Mouse (Mus musculus): Measurements from ENCODE around the gene Glrx2. TPM values are rescaled to one million over a fixed set of nuclear protein-coding genes. Genes with fewer than 3 reads are reported as not detected.

Glrx2 gene
- polyA plus RNA-seq, 1 experiment from 2014 or later: 111 TPM

DNA sequence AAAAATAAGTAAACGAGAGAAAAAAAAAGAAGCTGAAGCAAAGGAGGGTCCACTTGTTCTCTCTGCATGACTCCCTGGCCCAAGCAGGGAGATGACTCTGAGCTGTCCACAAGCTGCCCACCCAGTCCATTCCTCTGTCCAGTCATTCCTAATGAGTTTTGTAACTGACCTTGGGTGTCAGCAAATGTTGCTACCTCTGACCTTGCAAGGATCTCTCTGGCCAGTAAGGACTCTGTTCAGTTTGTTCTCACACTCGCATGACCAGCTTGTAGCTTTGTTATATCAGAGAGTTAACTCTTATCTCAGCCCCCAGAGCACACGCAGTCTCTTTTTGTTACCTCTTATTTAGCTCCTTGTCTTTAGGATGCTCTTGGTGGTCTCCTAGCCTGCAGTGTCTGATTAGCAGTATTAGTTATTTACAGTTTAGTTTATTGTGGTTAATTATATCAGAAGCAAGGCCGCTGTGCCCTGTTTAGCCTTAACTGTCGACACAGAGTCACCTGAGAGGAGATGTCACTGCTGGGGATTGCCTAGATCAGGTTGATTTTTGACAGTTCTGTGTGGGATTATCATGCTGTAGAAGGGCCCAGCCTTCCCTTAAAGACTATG is 8.4 kb downstream of the Glrx2 start:
- no peaks in the 10 kb centered on the region for H3K9me3 ChIP-seq
- no peak for ATAC-seq (ENCODE audit: insufficient number of reproducible peaks, insufficient read depth, low FRiP score, low TSS enrichment, low read depth)
- H3K27me3 ChIP-seq: no peaks in the 10 kb centered on the region
- no peak overlapping the region for H3K4me2 ChIP-seq
- no peak overlapping the region for H3K9ac ChIP-seq
- no peaks in the 10 kb centered on the region for H3K36me3 ChIP-seq
- 80% methylated on average over 5 of the region's 5 CpGs for WGBS
- no peaks in the 10 kb centered on the region for H3K4me1 ChIP-seq
- no peak overlapping the region for H3K27ac ChIP-seq
- no peak overlapping the region for H3K4me3 ChIP-seq

DNA sequence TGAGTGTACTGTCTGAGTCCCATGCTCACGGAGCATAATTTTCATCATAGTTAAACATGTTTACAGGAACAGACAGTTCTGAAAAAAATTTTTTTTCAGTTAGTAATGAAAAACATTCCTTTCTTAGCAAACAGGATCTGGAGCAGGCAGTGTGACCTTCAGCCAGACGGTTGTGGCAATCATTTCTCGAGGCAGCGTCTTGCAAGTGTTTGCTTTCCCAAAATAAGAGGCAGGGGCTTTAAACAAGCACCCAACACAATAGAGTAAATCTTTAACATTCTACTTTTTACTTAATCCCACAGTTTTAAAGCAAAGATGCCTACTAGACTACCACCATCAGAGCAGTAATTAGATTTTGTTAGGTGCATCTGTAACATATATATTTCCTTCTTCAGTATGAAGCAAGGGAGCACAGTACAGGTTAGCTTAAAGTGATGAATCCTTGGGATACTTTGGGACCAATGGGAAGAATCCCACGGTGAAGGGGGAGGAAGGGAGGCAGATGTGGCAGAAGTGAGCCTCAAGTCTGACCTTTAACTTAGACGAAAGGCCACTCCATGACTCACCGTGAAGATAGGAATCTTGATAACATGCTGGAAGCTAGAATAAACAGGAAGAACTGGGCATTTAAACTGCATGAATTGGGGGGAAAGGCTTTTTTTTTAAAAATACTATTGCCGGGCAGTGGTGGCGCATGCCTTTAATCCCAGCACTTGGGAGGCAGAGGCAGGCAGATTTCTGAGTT is 11.7 kb downstream of the Glrx2 start:
- Histone ChIP-seq H3K4me2 (no peak overlapping the region), H3K27ac (no peak overlapping the region), H3K4me3 (no peak overlapping the region), H3K27me3 (no peaks in the 10 kb centered on the region), H3K9ac (no peak overlapping the region), H3K4me1 (no peaks in the 10 kb centered on the region), H3K36me3 (no peaks in the 10 kb centered on the region), H3K9me3 (no peaks in the 10 kb centered on the region)
- 52% methylated on average over 9 of the region's 9 CpGs for WGBS
- no peak for ATAC-seq (ENCODE audit: insufficient number of reproducible peaks, insufficient read depth, low FRiP score, low TSS enrichment, low read depth)

DNA sequence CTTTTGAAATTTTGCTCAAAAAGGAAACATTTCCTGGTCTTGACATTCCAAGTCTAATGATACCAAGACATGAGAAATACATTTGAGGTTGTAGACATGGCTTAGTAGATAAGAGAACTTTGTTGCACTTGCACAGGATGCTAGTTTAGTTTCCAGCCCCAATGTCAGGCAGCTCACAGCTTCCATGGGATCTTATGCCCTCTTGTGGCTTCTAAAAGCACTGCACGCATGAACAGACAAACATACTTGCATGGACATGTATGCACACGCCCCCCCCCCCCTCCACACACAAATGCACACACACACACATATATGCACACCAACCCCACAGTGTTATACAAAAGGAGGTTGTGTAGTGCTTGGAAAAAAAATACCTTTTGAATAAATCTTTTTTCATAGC is 14.8 kb downstream of the Glrx2 start:
- H3K27me3 ChIP-seq: no peaks in the 10 kb centered on the region
- H3K4me2 ChIP-seq: no peak overlapping the region
- WGBS: 78% methylated on average over 2 of the region's 2 CpGs
- ATAC-seq (ENCODE audit: insufficient number of reproducible peaks, insufficient read depth, low FRiP score, low TSS enrichment, low read depth): no peak
- H3K9me3 ChIP-seq: no peaks in the 10 kb centered on the region
- no peaks in the 10 kb centered on the region for H3K36me3 ChIP-seq
- no peak overlapping the region for H3K27ac ChIP-seq
- no peak overlapping the region for H3K4me3 ChIP-seq
- no peaks in the 10 kb centered on the region for H3K4me1 ChIP-seq
- H3K9ac ChIP-seq: no peak overlapping the region

DNA sequence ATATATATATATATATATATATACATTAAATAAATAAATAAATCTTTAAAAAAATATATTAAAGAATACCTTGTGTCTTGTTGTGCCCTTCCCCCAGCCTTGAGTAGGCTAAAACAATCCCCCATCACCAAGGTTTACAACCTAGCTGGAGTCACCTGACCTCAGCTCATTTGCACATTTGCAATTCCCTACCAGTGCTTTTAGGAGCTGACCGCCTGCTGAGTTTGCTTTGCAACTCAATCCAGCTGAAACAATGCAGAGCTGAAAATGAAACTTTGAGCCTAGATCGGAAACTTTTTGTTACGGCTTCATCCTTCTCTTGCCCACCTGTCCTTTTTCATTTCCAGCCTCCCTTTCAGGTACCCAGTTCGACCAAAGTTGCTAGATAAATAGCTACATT is 15.6 kb downstream of the Glrx2 start:
- WGBS: 50% methylated on average over 4 of the region's 4 CpGs
- Histone ChIP-seq H3K27me3 (no peaks in the 10 kb centered on the region), H3K4me1 (no peaks in the 10 kb centered on the region), H3K4me2 (no peak overlapping the region), H3K27ac (no peak overlapping the region), H3K36me3 (no peaks in the 10 kb centered on the region), H3K4me3 (no peak overlapping the region), H3K9ac (no peak overlapping the region), H3K9me3 (no peaks in the 10 kb centered on the region)
- ATAC-seq (ENCODE audit: insufficient number of reproducible peaks, insufficient read depth, low FRiP score, low TSS enrichment, low read depth): no peak

DNA sequence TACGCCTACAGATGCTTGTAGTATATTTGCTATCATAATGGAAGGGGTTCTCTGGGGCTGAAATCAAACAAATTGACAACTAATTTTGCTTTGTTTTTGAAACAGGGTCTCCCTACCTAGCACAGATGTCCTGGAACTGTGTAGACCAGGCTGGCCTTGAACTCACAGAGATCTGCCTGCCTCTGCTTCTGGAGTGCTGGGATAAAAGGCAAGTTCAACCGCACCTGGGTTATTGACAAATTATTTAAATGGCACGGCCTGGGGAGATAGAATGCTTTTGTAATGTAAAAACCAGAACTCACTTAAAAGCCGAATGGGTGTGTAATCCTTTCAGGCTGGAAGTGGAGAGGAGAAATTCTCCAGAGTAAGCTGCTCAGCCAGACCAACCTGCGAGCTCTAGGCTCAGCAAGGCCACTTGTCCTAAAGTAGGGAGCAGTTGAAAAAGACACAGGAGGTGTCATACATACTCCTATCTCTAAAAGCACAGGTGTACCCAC is 17.8 kb downstream of the Glrx2 start:
- Histone ChIP-seq H3K27me3 (no peaks in the 10 kb centered on the region), H3K36me3 (no peaks in the 10 kb centered on the region), H3K9ac (no peak overlapping the region), H3K4me1 (no peaks in the 10 kb centered on the region), H3K27ac (no peak overlapping the region), H3K9me3 (no peaks in the 10 kb centered on the region), H3K4me2 (no peak overlapping the region), H3K4me3 (no peak overlapping the region)
- WGBS: 74% methylated on average over 5 of the region's 5 CpGs
- no peak for ATAC-seq (ENCODE audit: insufficient number of reproducible peaks, insufficient read depth, low FRiP score, low TSS enrichment, low read depth)

DNA sequence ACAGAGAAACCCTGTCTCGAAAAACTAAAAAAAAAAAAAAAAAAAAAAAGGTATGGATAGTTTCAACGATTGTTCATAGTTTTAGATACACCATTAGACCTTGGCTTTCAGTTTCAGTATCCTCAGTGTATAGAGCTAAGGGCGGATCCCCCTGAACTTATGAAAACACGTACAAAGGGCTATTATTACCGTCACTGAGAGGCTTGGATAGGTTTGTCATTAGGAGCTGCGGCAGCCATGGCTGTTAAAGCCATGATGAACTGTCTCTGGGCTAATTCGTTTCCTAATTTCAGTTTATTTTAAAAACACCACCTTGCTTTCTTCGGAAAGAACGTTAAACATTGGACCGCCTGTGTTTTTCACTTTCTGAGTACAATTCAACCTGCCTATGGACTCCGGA is 22.7 kb downstream of the Glrx2 start:
- Histone ChIP-seq H3K27me3 (no peaks in the 10 kb centered on the region), H3K4me1 (peaks cover 5% of the 10 kb centered on the region; the same call in 1 of the 2 replicates), H3K4me2 (peak overlapping the region; percentile 82), H3K9ac (peak overlapping the region; percentile 85), H3K36me3 (peaks cover 13% of the 10 kb centered on the region), H3K4me3 (peak overlapping the region; percentile 80), H3K9me3 (no peaks in the 10 kb centered on the region), H3K27ac (no peak overlapping the region)
- ATAC-seq (ENCODE audit: insufficient number of reproducible peaks, insufficient read depth, low FRiP score, low TSS enrichment, low read depth): no peak
- 24% methylated on average over 11 of the region's 11 CpGs for WGBS

GRCm38 (mm10) chr1:143739361-143740350 is 23.5 kb downstream of the Glrx2 start:
- Histone ChIP-seq H3K27me3 (no peaks in the 10 kb centered on the region), H3K4me3 (peak overlapping the region; percentile 80), H3K36me3 (peaks cover 17% of the 10 kb centered on the region), H3K9ac (peak overlapping the region; percentile 85), H3K9me3 (no peaks in the 10 kb centered on the region), H3K4me2 (peak overlapping the region; percentile 82), H3K4me1 (peaks cover 5% of the 10 kb centered on the region; the same call in 1 of the 2 replicates), H3K27ac (peak overlapping the region; percentile 77)
- WGBS: under 1% methylated on average over 60 of the region's 71 CpGs
- ATAC-seq (ENCODE audit: insufficient number of reproducible peaks, insufficient read depth, low FRiP score, low TSS enrichment, low read depth): peak; percentile 85

DNA sequence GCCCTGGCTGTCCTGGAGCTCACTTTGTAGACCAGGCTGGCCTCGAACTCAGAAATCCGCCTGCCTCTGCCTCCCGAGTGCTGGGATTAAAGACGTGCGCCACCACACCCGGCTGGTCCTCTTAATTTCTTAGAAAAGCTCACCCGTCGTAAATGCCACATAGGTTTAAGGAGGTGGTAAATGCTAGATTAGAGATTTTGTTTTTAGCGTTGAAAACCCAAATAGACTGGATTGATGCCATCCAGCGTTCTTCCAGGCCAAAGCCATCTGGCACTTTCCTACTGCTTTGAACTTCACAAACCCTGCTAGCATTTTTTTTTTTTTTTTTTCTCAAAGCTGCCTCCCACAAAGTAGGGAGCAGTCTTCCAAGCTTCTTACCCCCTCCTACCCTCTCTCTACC is 24.4 kb downstream of the Glrx2 start:
- H3K36me3 ChIP-seq: peaks cover 25% of the 10 kb centered on the region
- H3K4me2 ChIP-seq: peak overlapping the region; percentile 82
- no peak for ATAC-seq (ENCODE audit: insufficient number of reproducible peaks, insufficient read depth, low FRiP score, low TSS enrichment, low read depth)
- H3K9ac ChIP-seq: no peak overlapping the region
- H3K27ac ChIP-seq: no peak overlapping the region
- no peaks in the 10 kb centered on the region for H3K9me3 ChIP-seq
- peaks cover 5% of the 10 kb centered on the region; the same call in 1 of the 2 replicates for H3K4me1 ChIP-seq
- WGBS: 90% methylated on average over 10 of the region's 10 CpGs
- H3K27me3 ChIP-seq: no peaks in the 10 kb centered on the region
- no peak overlapping the region for H3K4me3 ChIP-seq

- Histone ChIP-seq H3K4me3 (no peak overlapping the region), H3K9me3 (no peaks in the 10 kb centered on the region), H3K4me2 (no peak overlapping the region), H3K36me3 (peaks cover 30% of the 10 kb centered on the region), H3K9ac (no peak overlapping the region), H3K27ac (no peak overlapping the region), H3K4me1 (peaks cover 5% of the 10 kb centered on the region; the same call in 1 of the 2 replicates), H3K27me3 (no peaks in the 10 kb centered on the region)
- WGBS: 93% methylated on average over 5 of the region's 5 CpGs
- ATAC-seq (ENCODE audit: insufficient number of reproducible peaks, insufficient read depth, low FRiP score, low TSS enrichment, low read depth): no peak
Measured at GRCm38 (mm10) chr1:143741331-143741730, 25.2 kb downstream of the Glrx2 start.

DNA sequence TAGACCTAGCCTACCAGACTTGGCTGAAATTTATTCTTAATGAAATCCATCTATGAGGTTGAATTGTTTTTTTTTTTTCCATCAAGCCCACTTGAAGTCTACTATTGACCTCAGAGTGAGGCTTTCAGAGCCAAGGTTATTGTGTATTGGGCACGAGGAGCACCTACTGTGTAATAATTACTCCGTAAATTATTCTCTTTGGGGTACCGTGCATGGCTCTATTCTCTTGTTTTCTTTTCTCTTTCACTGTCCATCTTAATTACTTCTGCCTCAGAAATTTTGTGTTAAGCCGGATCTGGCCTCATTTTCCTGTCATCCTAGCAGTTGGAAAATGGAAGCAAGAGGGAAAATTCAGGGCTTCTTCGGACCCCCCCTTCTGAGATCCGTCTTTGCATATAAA is 26.0 kb downstream of the Glrx2 start:
- peaks cover 5% of the 10 kb centered on the region; the same call in 1 of the 2 replicates for H3K4me1 ChIP-seq
- no peaks in the 10 kb centered on the region for H3K27me3 ChIP-seq
- H3K9ac ChIP-seq: no peak overlapping the region
- no peak for ATAC-seq (ENCODE audit: insufficient number of reproducible peaks, insufficient read depth, low FRiP score, low TSS enrichment, low read depth)
- H3K9me3 ChIP-seq: no peaks in the 10 kb centered on the region
- H3K4me3 ChIP-seq: no peak overlapping the region
- peaks cover 36% of the 10 kb centered on the region for H3K36me3 ChIP-seq
- 80% methylated on average over 6 of the region's 6 CpGs for WGBS
- H3K4me2 ChIP-seq: no peak overlapping the region
- H3K27ac ChIP-seq: no peak overlapping the region

- Histone ChIP-seq H3K27me3 (no peaks in the 10 kb centered on the region), H3K4me2 (no peak overlapping the region), H3K27ac (no peak overlapping the region), H3K4me1 (no peaks in the 10 kb centered on the region), H3K9me3 (no peaks in the 10 kb centered on the region), H3K4me3 (no peak overlapping the region), H3K9ac (no peak overlapping the region), H3K36me3 (peaks cover 49% of the 10 kb centered on the region)
- WGBS: 84% methylated on average over 10 of the region's 10 CpGs
- ATAC-seq (ENCODE audit: insufficient number of reproducible peaks, insufficient read depth, low FRiP score, low TSS enrichment, low read depth): no peak
Measured at GRCm38 (mm10) chr1:143745871-143746270, 29.7 kb downstream of the Glrx2 start.

Measured in embryonic facial prominence, embryonic 13.5 days (tissue).